Mouse (Mus musculus) lung, postnatal 0 days (tissue): ENCODE results near the gene Pfdn4.
A peak's percentile ranks its signal among the peaks of the same experiment; 100 is the strongest.

Experiments
- CTCF ChIP-seq: IDR thresholded peaks from 2 replicates; pipeline ENCODE4 v1.5.1; 2016; ENCODE audit warnings: antibody characterized with exemption, mild to moderate bottlenecking
- EP300 ChIP-seq: IDR thresholded peaks from 2 replicates; pipeline ENCODE4 v1.6.1; 2016; ENCODE audit warnings: antibody characterized with exemption, mild to moderate bottlenecking, control low read depth

DNA sequence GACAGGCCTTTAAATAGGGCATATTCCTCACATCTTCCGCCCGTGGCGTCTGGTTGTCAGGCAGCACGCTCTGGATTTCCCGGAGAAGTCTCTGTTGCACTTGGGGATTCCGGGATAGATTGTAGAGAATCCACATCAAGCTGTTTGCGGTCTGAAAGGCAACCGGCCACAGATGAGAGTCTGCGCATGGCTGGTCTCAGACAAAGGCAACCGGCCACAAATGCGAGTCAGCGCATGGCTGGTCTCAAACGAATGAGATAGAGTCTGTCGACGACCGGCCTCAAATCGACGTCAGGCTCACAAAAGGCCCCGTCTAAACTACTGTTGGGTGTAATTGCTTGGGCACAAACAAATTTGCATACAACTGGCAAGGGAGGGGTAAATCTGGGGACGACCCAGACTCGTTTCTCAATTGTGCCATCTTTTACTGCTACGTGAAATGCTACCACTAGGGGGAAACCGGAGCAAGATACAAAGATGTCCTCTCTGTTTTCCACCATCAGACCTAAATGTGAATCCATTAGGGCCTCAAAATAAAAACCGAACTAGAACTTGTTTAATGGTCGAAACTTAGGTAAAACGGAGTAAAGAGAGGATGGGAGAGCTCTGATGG lies 8.2 kb upstream of the Pfdn4 start:
- TF ChIP-seq CTCF: peak; percentile 75
- TF ChIP-seq EP300: no peak
